Mouse (Mus musculus) 3134 (cell line): Measurements from ENCODE around the gene Gm48551.

ENCODE experiments used
- DNase-seq: peaks from one replicate; pipeline ENCODE4 v3.0.0-alpha.2; 2011; ENCODE audit warnings: low spot score; ENCODE audit not compliant: insufficient read length; ENCODE audit errors: extremely low read depth

Gm48551 gene

GRCm38 (mm10) chr10:81428507-81428870 lies 44.2 kb downstream of the Gm48551 start:
- no peak for DNase-seq

- no peak for DNase-seq
Measured at GRCm38 (mm10) chr10:81429092-81429491, 44.8 kb downstream of the Gm48551 start.

GRCm38 (mm10) chr10:81429605-81430061 lies 45.4 kb downstream of the Gm48551 start:
- DNase-seq: peak; percentile 86

DNA sequence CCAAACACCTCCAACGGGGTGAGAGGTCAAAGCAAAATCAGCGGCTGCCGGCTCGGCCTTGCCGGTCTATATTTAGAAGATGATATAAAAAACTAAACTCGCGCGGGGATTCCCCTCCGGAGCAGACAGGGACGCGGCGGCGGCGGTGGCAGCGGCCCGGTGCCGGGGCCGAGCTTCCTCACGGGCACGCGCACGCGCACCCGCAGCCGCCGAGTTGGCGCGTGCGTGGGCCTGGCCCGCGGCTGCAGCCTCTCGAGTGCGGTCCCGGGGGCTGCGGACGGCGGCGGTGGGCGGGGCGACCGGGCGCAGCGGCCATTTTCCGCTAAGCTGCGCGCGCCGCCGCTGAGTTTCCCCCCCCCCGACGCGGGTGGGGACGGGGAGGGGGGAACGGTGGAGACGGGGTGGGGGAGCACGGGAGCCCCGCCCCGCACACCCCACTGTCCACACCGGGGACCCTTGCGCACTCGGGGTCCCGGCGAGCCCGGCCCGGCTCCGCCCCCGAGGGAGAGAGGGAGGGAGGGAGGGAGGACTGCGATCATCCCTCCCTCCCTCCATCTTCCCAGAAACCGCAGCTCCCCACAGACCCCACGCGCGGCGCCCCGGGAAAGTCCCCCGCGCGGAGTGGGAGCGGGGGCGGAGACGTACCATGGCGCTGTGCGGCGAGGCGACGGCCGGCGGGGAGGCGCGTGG lies 46.0 kb downstream of the Gm48551 start:
- DNase-seq: peak; percentile 77

- DNase-seq: peak; percentile 78
Measured at GRCm38 (mm10) chr10:81430831-81431525, 46.7 kb downstream of the Gm48551 start.

GRCm38 (mm10) chr10:81431526-81432168 lies 47.4 kb downstream of the Gm48551 start:
- DNase-seq: peak; percentile 71

DNA sequence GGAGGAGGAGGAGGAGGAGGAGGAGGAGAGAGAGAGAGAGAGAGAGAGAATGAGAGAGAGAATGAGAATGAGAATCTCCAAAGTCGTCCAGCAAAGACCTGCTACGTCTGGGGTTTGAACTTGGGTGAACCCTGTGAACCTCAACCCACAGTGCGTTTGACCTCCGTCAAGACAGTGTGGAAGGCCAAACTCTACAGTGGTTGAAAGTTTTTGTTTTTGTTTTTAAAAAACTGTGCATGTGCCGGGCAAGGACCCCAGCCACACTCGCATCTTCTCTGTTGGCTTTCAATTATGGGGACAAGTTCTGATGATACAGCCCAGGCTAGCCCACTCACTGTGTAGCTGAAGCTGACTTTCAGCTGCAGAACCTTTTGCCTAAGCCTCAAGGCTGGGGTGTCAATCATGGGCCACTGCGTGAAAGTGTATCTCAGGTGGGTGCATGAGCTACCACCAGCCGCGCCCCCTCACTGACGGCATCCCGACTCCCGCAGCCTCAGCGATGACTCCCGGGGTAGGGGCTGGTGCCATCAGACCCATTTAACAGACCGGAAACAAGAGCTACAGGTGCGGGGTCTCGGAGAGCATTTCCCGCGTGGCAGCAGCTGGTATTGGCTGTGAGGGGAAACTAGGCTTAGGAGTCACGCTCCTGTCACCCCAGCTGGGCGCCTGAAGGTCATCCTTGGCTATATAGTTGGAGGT lies 48.1 kb downstream of the Gm48551 start:
- DNase-seq: no peak

DNA sequence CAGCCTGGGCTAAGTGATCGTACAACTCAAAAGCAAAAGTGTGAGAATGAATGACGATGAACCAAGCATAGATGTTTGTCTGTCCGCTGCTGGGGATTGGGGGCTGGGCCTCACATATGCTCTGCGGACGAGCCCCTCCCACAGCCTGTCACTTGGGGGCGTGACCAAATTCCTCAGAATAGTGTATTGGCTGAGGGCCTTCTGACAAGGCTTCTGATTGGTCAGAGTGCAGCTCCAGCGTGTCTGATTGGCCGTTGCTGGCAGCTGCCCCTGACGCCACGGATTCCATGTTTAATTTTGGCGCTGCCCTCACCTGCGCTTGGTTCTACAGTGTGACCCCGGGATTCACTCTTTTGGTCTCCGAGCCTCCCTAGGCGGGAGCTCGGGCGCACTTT lies 48.6 kb downstream of the Gm48551 start:
- peak; percentile 85 for DNase-seq

- DNase-seq: peak; percentile 88
Measured at GRCm38 (mm10) chr10:81433541-81434289, 49.4 kb downstream of the Gm48551 start.

DNA sequence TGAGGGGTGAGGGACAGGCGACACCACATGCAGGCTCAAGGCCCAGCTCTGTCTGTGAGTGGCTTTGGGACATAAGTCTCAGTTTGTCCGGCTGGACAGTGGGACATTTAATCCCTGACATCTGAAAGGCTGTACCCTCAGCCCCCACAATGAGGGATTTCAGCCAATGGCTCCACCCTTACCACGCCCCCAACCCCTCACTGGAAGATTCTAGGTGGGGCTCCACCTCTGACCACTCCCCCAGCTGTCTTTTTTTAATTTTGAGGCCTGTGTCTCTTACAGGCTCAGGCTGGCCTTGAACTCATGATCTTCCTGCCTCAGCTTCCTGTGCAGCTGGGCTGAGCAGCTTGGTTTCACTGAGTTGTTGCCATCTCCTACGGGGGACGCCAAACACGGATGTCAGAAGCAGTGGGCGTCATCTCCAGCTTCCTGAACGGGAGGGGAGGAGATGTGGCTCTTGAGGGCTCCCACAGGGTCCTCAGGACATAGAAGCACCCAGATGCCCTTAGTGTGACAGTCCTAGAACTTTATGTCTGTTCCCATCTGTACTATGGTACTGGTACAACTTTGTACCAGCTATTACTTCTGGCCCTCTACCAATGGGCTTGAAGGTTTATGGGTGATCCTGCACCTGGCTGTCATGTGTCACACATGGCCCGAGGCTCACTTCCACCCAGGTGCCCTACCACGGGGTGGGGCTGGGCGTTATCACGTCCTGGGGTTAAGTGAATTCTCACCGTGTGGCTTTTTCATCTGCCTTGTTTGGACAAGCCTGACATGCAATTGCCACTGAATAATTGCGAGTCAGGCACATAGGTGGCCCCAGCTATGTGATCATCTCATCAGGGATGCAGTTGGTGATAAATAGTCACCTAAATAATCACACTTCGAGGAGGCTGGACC lies 50.3 kb downstream of the Gm48551 start:
- DNase-seq: no peak

- no peak for DNase-seq
Measured at GRCm38 (mm10) chr10:81435436-81435835, 51.2 kb downstream of the Gm48551 start.

GRCm38 (mm10) chr10:81441019-81441418 lies 56.8 kb downstream of the Gm48551 start:
- DNase-seq: no peak
